Mouse (Mus musculus): Measurements from ENCODE around the gene Xrcc2. TPM values are rescaled to one million over a fixed set of nuclear protein-coding genes. Genes with fewer than 3 reads are reported as not detected.
"Not testable (repeated sequence)": the region's sequence is repeated elsewhere in the genome, so short reads cannot be mapped to it uniquely, and the experiment has no call there.

Xrcc2 gene
- polyA plus RNA-seq (2012; ENCODE audit: insufficient read depth, low replicate concordance) = 0.81 TPM in 1 of 2 replicates, not detected in the other

GRCm38 (mm10) chr5:25705567-25706349 is at the start of gene Xrcc2:
Gene Xrcc2 (minus strand): TSS chr5:25705825.
- H3K4me1 ChIP-seq = peaks cover 30% of the 10 kb centered on the region
- TF ChIP-seq GATA1 (IDR thresholded peaks at IDR 0.05; ENCODE audit: borderline replicate concordance, low read length) = no peak
- no peak for TF ChIP-seq FLI1 (IDR thresholded peaks at IDR 0.05; ENCODE audit: low read length)
- H3K36me3 ChIP-seq (replicated peaks; ENCODE audit: low read length) = peaks cover 19% of the 10 kb centered on the region
- no peaks in the 10 kb centered on the region for H3K27me3 ChIP-seq (replicated peaks)
- 0 out of 2 replicates have a peak, but pooled peaks cover 5% of the 10 kb centered on the region for H3K9me3 ChIP-seq
- H3K4me3 ChIP-seq (replicated peaks) = peak within 1 kb of the TSS; percentile 98

DNA sequence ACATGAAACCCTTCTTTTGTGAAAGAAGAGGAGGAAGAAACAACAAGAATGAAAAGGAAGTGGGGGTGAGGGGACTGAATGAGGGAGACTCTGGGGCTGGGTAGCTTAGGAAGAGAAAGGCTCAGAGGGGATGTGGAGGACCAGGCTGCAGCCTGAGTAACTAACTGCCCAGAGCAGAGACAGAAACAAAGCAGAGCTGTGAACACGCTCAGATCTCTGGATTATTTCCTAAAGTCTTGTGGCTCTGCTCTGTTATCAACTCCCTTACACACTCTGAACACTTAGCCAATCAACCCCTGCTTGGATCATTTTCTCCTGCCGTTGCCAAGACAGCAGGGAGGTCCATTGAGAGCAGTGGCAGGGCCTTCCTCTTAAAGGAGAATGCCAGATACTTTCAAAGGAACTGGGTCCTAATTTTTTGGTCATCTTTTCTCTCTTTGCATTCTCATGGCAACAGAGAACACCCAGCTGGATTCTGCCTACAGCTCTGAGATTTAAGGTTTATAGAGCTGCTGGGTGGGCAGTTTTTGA is 48.7 kb upstream of the Xrcc2 start:
- TF ChIP-seq FLI1 (IDR thresholded peaks at IDR 0.05; ENCODE audit: low read length) = no peak
- TF ChIP-seq GATA1 (IDR thresholded peaks at IDR 0.05; ENCODE audit: borderline replicate concordance, low read length) = no peak
- Histone ChIP-seq H3K4me3 (replicated peaks) (no peak overlapping the region), H3K9me3 (no peaks in the 10 kb centered on the region), H3K36me3 (replicated peaks; ENCODE audit: low read length) (no peaks in the 10 kb centered on the region), H3K4me1 (peaks cover 25% of the 10 kb centered on the region), H3K27me3 (replicated peaks) (peaks cover 20% of the 10 kb centered on the region)

DNA sequence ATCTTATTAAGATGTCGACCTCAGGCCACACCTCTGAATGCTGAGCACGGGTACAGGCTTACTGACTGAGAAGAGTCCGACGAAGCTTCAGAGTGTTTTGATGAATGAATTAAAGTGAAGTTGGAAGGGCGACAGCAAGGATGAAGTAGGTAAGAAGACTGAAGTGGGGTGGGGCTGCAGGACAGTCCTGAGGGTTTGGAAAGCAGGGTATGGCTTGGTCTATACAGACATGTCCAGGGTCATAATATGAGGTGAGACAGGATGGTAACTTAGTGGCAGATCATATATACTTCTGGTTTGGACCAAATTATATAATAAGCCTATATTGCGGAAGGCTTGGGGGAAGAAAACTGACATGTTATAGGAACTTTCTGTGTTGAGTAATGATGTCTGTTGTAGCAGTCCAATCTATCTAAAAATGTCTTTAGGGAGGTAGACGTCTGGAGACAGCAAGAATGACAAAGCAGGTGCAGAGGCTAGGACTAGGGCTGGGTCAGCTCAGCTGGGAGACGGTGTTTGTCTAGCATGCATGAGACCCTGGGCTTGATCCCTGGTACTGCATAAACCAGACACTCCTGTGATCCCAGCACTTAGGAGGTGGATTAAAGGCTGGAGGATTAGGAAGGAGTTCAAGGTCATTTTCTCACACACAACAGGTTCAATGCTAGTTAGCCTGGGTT is 48.1 kb upstream of the Xrcc2 start:
- Histone ChIP-seq H3K36me3 (replicated peaks; ENCODE audit: low read length) (no peaks in the 10 kb centered on the region), H3K9me3 (no peaks in the 10 kb centered on the region), H3K4me3 (replicated peaks) (no peak overlapping the region), H3K4me1 (peaks cover 28% of the 10 kb centered on the region), H3K27me3 (replicated peaks) (peaks cover 21% of the 10 kb centered on the region)
- TF ChIP-seq FLI1 (IDR thresholded peaks at IDR 0.05; ENCODE audit: low read length) = no peak
- TF ChIP-seq GATA1 (IDR thresholded peaks at IDR 0.05; ENCODE audit: borderline replicate concordance, low read length) = no peak

- no peak for TF ChIP-seq GATA1 (IDR thresholded peaks at IDR 0.05; ENCODE audit: borderline replicate concordance, low read length)
- TF ChIP-seq FLI1 (IDR thresholded peaks at IDR 0.05; ENCODE audit: low read length) = no peak
- H3K9me3 ChIP-seq = no peaks in the 10 kb centered on the region
- H3K36me3 ChIP-seq (replicated peaks; ENCODE audit: low read length) = no peaks in the 10 kb centered on the region
Measured at GRCm38 (mm10) chr5:25752862-25753261, 47.2 kb upstream of the Xrcc2 start.

GRCm38 (mm10) chr5:25751552-25751951 is 45.9 kb upstream of the Xrcc2 start:
- Histone ChIP-seq H3K27me3 (replicated peaks) (peaks cover 19% of the 10 kb centered on the region), H3K36me3 (replicated peaks; ENCODE audit: low read length) (no peaks in the 10 kb centered on the region), H3K4me1 (peaks cover 40% of the 10 kb centered on the region), H3K4me3 (replicated peaks) (no peak overlapping the region), H3K9me3 (no peaks in the 10 kb centered on the region)
- TF ChIP-seq GATA1 (IDR thresholded peaks at IDR 0.05; ENCODE audit: borderline replicate concordance, low read length) (no peak), FLI1 (IDR thresholded peaks at IDR 0.05; ENCODE audit: low read length) (no peak)

More at GRCm38 (mm10) chr5:25752862-25753261, 47.2 kb upstream of the Xrcc2 start:
- H3K4me3 ChIP-seq (replicated peaks) = no peak overlapping the region
- peaks cover 23% of the 10 kb centered on the region for H3K27me3 ChIP-seq (replicated peaks)
- peaks cover 31% of the 10 kb centered on the region for H3K4me1 ChIP-seq

GRCm38 (mm10) chr5:25748613-25749012 is 43.0 kb upstream of the Xrcc2 start:
- H3K4me1 ChIP-seq = peaks cover 42% of the 10 kb centered on the region
- TF ChIP-seq FLI1 (IDR thresholded peaks at IDR 0.05; ENCODE audit: low read length) (no peak), GATA1 (IDR thresholded peaks at IDR 0.05; ENCODE audit: borderline replicate concordance, low read length) (no peak)
- no peak overlapping the region for H3K4me3 ChIP-seq (replicated peaks)
- H3K27me3 ChIP-seq (replicated peaks) = peaks cover 14% of the 10 kb centered on the region
- no peaks in the 10 kb centered on the region for H3K9me3 ChIP-seq
- H3K36me3 ChIP-seq (replicated peaks; ENCODE audit: low read length) = no peaks in the 10 kb centered on the region

GRCm38 (mm10) chr5:25747904-25748303 is 42.3 kb upstream of the Xrcc2 start:
- Histone ChIP-seq H3K27me3 (replicated peaks) (peaks cover 12% of the 10 kb centered on the region), H3K4me3 (replicated peaks) (no peak overlapping the region), H3K9me3 (no peaks in the 10 kb centered on the region), H3K36me3 (replicated peaks; ENCODE audit: low read length) (no peaks in the 10 kb centered on the region), H3K4me1 (peaks cover 42% of the 10 kb centered on the region)
- TF ChIP-seq FLI1 (IDR thresholded peaks at IDR 0.05; ENCODE audit: low read length) (no peak), GATA1 (IDR thresholded peaks at IDR 0.05; ENCODE audit: borderline replicate concordance, low read length) (no peak)

DNA sequence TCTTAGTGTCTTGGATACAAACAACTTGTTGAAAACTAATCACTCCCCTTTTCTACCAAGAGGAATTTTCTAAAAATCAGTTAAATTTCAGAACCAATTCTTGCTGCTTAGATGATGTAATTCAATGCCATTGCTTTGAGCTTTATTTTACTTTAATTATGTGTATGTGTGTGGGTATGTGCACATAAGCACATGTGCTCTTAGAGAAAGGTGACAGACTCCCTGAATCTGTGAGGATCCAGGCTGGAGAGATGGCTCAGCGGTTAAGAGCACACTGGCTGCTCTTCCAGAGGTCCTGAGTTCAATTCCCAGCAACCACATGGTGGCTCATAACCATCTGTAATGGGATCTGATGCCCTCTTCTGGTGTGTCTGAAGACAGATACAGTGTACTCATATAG is 33.3 kb upstream of the Xrcc2 start:
- H3K36me3 ChIP-seq (replicated peaks; ENCODE audit: low read length); H3K27me3 ChIP-seq (replicated peaks); H3K9me3 ChIP-seq; H3K4me1 ChIP-seq; H3K4me3 ChIP-seq (replicated peaks): not testable (repeated sequence)

- Histone ChIP-seq H3K4me3 (replicated peaks) (no peak overlapping the region), H3K9me3 (no peaks in the 10 kb centered on the region), H3K4me1 (no peaks in the 10 kb centered on the region), H3K27me3 (replicated peaks) (peaks cover 9% of the 10 kb centered on the region), H3K36me3 (replicated peaks; ENCODE audit: low read length) (no peaks in the 10 kb centered on the region)
- TF ChIP-seq GATA1 (IDR thresholded peaks at IDR 0.05; ENCODE audit: borderline replicate concordance, low read length) = no peak
- TF ChIP-seq FLI1 (IDR thresholded peaks at IDR 0.05; ENCODE audit: low read length) = no peak
Measured at GRCm38 (mm10) chr5:25738448-25738847, 32.8 kb upstream of the Xrcc2 start.

DNA sequence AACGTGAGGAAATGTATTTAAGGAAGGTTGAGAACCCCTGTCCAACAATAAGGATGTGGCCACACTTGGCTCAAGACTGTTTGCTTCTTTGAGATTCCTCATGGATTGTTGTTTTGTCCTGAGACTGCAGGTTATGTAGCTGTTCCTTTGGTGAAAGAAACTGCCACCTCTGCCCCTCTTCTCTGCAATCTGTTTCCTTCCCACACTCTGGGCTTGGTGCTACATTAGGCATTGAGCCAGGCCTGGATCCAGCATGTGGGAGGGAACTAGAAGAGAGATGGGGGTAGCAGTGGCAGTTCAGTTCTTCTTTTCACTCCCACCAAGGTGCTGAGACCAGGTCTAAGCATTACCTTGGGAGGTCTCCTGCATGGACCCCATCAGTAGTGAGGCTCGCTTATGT is 30.2 kb upstream of the Xrcc2 start:
- no peaks in the 10 kb centered on the region for H3K9me3 ChIP-seq
- H3K36me3 ChIP-seq (replicated peaks; ENCODE audit: low read length) = no peaks in the 10 kb centered on the region
- H3K4me3 ChIP-seq (replicated peaks) = no peak overlapping the region
- no peak for TF ChIP-seq GATA1 (IDR thresholded peaks at IDR 0.05; ENCODE audit: borderline replicate concordance, low read length)
- TF ChIP-seq FLI1 (IDR thresholded peaks at IDR 0.05; ENCODE audit: low read length) = no peak
- peaks cover 18% of the 10 kb centered on the region for H3K27me3 ChIP-seq (replicated peaks)
- peaks cover 6% of the 10 kb centered on the region; the same call in 1 of the 2 replicates for H3K4me1 ChIP-seq

Data from megakaryocyte, embryonic 14.5 days (primary cell).